Mouse (Mus musculus): ENCODE measurements around the gene Gba2.

GRCm38 (mm10) chr4:43583421-43583820 is 4.7 kb upstream of the Gba2 start:
- TF ChIP-seq POLR2A (IDR thresholded peaks at IDR 0.05; ENCODE audit: low read depth, low read length): no peak
- TF ChIP-seq CTCF (IDR thresholded peaks at IDR 0.05; ENCODE audit: borderline replicate concordance, insufficient read depth, low read length): no peak
